Mouse (Mus musculus): ENCODE results near the gene Hist2h3b. TPM values are rescaled to one million over a fixed set of nuclear protein-coding genes. Genes with fewer than 3 reads are reported as not detected.

Hist2h3b gene
- polyA plus RNA-seq, 1 experiment from 2014 or later, result 30.8 TPM

GRCm38 (mm10) chr3:96306506-96306905 lies 38.1 kb downstream of the Hist2h3b start:
- 0 out of 2 replicates have a peak, but pooled peaks cover 2% of the 10 kb centered on the region for H3K27me3 ChIP-seq (replicated peaks; ENCODE audit: control insufficient read depth, insufficient read depth, low read length)
- no peak overlapping the region for H3K4me2 ChIP-seq (ENCODE audit: low read depth, low read length)
- no peak overlapping the region for H3K4me3 ChIP-seq (ENCODE audit: low read length)
- 74% methylated on average over 9 of the region's 9 CpGs for WGBS
- no peaks in the 10 kb centered on the region for H3K4me1 ChIP-seq (ENCODE audit: control insufficient read depth, insufficient read depth, low read length)
- no peak for ATAC-seq
- H3K36me3 ChIP-seq (ENCODE audit: control insufficient read depth, insufficient read depth, low read length), result no peaks in the 10 kb centered on the region
- no peak overlapping the region for H3K9ac ChIP-seq (ENCODE audit: low read depth, low read length)
- no peaks in the 10 kb centered on the region for H3K9me3 ChIP-seq (ENCODE audit: control insufficient read depth, low read length)
- H3K27ac ChIP-seq (ENCODE audit: low read length), result no peak overlapping the region

DNA sequence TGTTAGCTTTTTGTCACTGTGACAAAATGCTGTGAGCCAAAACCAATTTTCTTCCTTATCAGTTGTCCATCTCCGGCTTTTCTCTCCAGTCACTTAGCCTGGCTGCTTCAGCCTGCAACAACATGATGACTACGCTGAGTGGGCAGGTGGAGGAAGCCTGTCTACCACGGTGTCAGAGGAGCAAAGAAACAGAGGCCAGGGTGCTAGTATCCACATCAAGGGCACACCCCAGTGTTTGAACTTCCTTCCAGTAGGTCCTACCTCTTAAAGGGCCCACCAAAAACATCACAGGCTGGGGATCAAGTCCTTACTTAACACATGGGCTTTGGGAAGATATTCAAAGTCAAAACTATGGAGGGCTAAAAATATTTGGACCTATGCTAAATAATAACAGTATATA lies 41.0 kb downstream of the Hist2h3b start:
- no peak overlapping the region for H3K4me3 ChIP-seq (ENCODE audit: low read length)
- WGBS, result 61% methylated on average over 3 of the region's 3 CpGs

DNA sequence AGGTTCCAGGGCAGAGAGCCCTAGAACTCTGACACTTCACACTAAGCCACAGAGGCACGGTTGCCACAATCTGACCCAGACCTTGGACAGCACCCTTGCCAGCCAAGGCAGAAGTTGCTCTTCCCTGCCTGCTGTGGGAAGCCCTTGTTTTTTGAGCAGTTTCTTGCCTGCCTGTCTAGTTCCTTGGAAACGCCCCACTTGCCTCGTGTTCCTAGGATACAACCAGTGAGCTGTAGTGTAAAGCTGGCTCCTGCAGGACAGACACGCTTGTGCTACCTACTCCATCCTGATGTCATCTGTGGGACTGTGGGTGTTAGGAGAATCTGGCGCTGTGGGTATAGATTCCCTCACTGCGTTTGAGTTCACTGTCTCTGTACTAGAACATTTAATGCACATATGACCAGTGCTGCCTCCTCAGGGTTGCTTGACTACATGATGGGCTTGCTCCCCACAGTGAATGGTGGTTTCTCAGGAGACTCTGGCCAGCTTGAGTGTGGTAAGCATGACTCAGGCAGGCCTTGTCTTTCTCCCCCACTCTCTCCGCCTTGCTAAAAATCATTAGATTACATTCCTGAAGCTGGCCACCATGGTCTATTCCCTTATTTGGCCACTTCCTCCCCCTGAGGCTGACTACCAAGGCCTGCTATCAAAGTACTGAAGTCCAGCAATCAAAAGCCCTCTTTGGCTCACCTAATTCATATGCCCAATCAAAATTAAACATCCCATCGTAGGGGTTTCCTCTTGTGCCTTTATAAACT lies 44.1 kb downstream of the Hist2h3b start:
- no peak overlapping the region for H3K9ac ChIP-seq (ENCODE audit: low read depth, low read length)
- 57% methylated on average over 8 of the region's 8 CpGs for WGBS

More for the DNA sequence above, 41.0 kb downstream of the Hist2h3b start:
- H3K9ac ChIP-seq (ENCODE audit: low read depth, low read length), result no peak overlapping the region
- no peak overlapping the region for H3K4me2 ChIP-seq (ENCODE audit: low read depth, low read length)
- no peaks in the 10 kb centered on the region for H3K4me1 ChIP-seq (ENCODE audit: control insufficient read depth, insufficient read depth, low read length)
- no peak for ATAC-seq
- H3K36me3 ChIP-seq (ENCODE audit: control insufficient read depth, insufficient read depth, low read length), result no peaks in the 10 kb centered on the region
- H3K9me3 ChIP-seq (ENCODE audit: control insufficient read depth, low read length), result no peaks in the 10 kb centered on the region
- no peaks in the 10 kb centered on the region for H3K27me3 ChIP-seq (replicated peaks; ENCODE audit: control insufficient read depth, insufficient read depth, low read length)
- no peak overlapping the region for H3K27ac ChIP-seq (ENCODE audit: low read length)

More for the DNA sequence above, 44.1 kb downstream of the Hist2h3b start:
- Histone ChIP-seq H3K4me2 (ENCODE audit: low read depth, low read length) (no peak overlapping the region), H3K4me1 (ENCODE audit: control insufficient read depth, insufficient read depth, low read length) (no peaks in the 10 kb centered on the region), H3K27ac (ENCODE audit: low read length) (no peak overlapping the region), H3K4me3 (ENCODE audit: low read length) (no peak overlapping the region), H3K27me3 (replicated peaks; ENCODE audit: control insufficient read depth, insufficient read depth, low read length) (no peaks in the 10 kb centered on the region), H3K36me3 (ENCODE audit: control insufficient read depth, insufficient read depth, low read length) (no peaks in the 10 kb centered on the region), H3K9me3 (ENCODE audit: control insufficient read depth, low read length) (no peaks in the 10 kb centered on the region)
- no peak for ATAC-seq

Small RNA genes lying within 50 kb of the gene (microRNA-seq; reads per million reads assigned to microRNA genes)
- gene Gm44492 (not detected), gene Gm47311 (not detected), gene Gm47313 (not detected)

Other genes with a start within 250 kb of the Hist2h3b start
- 28.0 and 28.5 TPM in 2 replicates for gene Vps45, start 210.2 kb upstream of the Hist2h3b start, polyA plus RNA-seq (2015; fragmentation: Nextera tagmentation; extraction: Ambion mirVana)
- 14.7 and 15.5 TPM in 2 replicates for gene Otud7b, start 164.1 kb upstream of the Hist2h3b start, polyA plus RNA-seq (2015; fragmentation: Nextera tagmentation; extraction: Ambion mirVana)
- 24.5 TPM in 2 replicates for gene Mtmr11, start 106.7 kb upstream of the Hist2h3b start, polyA plus RNA-seq (2015; fragmentation: Nextera tagmentation; extraction: Ambion mirVana)
- 142 and 154 TPM in 2 replicates for gene Sf3b4, start 96.3 kb upstream of the Hist2h3b start, polyA plus RNA-seq (2015; fragmentation: Nextera tagmentation; extraction: Ambion mirVana)
- gene Sv2a, start 87.5 kb upstream of the Hist2h3b start, polyA plus RNA-seq (2015; fragmentation: Nextera tagmentation; extraction: Ambion mirVana), result 3.2 and 3.4 TPM in 2 replicates
- gene Bola1, start 48.9 kb upstream of the Hist2h3b start, polyA plus RNA-seq (2015; fragmentation: Nextera tagmentation; extraction: Ambion mirVana), result 65.2 and 66.2 TPM in 2 replicates
- 0.70 TPM in 1 of 2 replicates, not detected in the other for gene Hist2h2ab, start 48.8 kb upstream of the Hist2h3b start, polyA plus RNA-seq (2015; fragmentation: Nextera tagmentation; extraction: Ambion mirVana)
- 2.8 and 4.7 TPM in 2 replicates for gene Hist2h2ac, start 47.8 kb upstream of the Hist2h3b start, polyA plus RNA-seq (2015; fragmentation: Nextera tagmentation; extraction: Ambion mirVana)
- gene Hist2h2be, start 47.5 kb upstream of the Hist2h3b start, polyA plus RNA-seq (2015; fragmentation: Nextera tagmentation; extraction: Ambion mirVana), result 6.7 and 7.3 TPM in 2 replicates
- gene Hist2h3c2, start 29.5 kb upstream of the Hist2h3b start, polyA plus RNA-seq (2015; fragmentation: Nextera tagmentation; extraction: Ambion mirVana), result 2.9 and 3.7 TPM in 2 replicates
- gene Hist2h2aa2, start 28.4 kb upstream of the Hist2h3b start, polyA plus RNA-seq (2015; fragmentation: Nextera tagmentation; extraction: Ambion mirVana), result 37.3 and 43.2 TPM in 2 replicates
- gene Hist2h2aa1, start 23.2 kb upstream of the Hist2h3b start, polyA plus RNA-seq (2015; fragmentation: Nextera tagmentation; extraction: Ambion mirVana), result 13.7 and 14.1 TPM in 2 replicates
- gene Hist2h3c1, start 22.0 kb upstream of the Hist2h3b start, polyA plus RNA-seq (2015; fragmentation: Nextera tagmentation; extraction: Ambion mirVana), result 1.3 and 1.8 TPM in 2 replicates
- gene Hist2h4, start 5.3 kb upstream of the Hist2h3b start, polyA plus RNA-seq (2015; fragmentation: Nextera tagmentation; extraction: Ambion mirVana), result 5.3 and 5.8 TPM in 2 replicates
- 5.3 and 6.2 TPM in 2 replicates for gene Hist2h2bb, start 1.1 kb downstream of the Hist2h3b start, polyA plus RNA-seq (2015; fragmentation: Nextera tagmentation; extraction: Ambion mirVana)
- 3.6 and 3.7 TPM in 2 replicates for gene Fcgr1, start 25.3 kb downstream of the Hist2h3b start, polyA plus RNA-seq (2015; fragmentation: Nextera tagmentation; extraction: Ambion mirVana)
- 0.12 and 0.21 TPM in 2 replicates for gene BC107364, start 183.7 kb downstream of the Hist2h3b start, polyA plus RNA-seq (2015; fragmentation: Nextera tagmentation; extraction: Ambion mirVana)

Measured in intestine, embryonic 16.5 days (tissue).